Mouse (Mus musculus) thymus, postnatal 36 days (tissue): ENCODE measurements around the gene Pgpep1.

Experiments used
- DNase-seq, 2 experiments: peaks; one replicate each; pipeline ENCODE4 v3.0.0; 2022; ENCODE audit warnings: mixed read lengths in 2 of 2

Pgpep1 gene

DNA sequence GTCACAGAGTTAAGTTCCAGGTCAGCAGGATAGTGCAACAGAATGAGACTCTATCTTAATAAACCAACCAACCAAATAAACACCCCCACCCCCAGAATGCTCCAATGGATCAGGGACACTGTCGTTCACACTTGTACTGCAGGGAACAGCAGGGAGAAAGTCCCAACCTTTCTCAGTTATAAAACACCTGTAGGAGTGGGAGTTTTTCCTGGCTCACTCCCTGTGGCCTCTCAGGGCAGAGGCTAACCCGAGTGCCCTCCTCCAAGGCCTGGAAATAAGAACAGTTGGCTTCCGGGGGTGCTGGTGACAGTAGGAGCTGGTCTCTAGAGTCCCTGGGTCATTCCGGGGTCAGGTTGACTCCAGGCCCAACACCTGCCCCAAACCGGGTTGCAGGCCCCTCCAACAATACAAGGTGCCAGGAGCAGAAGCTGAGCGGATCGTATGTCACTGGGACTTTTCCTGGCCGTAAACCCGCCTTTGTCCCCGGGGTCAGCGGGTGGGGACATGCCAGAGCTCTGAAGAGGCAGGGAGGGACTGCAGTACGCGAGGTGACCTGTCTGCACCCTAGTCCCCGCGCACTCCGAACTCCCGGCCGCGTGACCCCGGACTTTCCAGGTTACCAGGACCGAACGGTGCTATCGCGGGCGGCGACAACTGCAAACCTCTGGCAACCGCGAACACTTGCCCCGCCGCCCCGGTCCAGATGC, 1.1 kb downstream of the Pgpep1 start:
- no peak for DNase-seq

DNA sequence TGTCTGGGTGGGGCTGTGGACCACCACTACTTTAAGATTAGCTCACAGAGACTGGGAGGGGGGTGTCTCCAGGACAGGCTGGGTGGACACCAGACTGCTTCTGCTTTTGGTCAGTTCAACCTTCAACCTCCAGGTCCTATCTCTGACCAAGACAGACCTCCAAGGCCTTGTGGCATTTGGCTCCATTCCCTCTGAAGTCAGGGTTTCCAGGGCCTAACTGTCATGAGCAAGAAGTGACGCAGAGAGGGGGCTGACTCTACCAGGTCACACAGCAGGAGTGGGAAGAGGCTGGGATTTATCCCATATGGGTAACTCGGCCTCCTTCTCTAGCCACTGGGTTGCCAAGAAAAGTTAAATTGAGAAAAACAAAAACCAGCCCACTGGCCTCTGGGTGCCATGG, 2.4 kb downstream of the Pgpep1 start:
- no peak for DNase-seq

DNA sequence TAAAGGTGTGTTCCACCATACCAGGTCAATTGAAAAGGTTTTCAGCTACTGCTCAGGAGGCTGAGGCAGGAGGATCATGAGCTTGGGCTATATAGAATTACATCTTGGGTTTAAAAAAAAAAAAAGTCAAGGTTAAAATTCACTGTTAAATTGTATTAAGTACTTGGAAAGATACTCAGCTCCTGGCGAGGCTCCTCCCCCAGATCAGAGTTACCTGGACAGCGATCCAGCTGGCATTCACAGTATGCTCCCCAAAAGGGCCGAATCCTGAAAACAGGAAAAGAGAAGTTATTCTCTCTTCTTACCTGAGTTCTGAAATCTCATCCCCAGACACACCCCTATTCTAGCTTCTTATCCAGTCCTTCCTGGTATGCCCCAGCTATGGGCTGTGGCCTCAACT, 3.0 kb downstream of the Pgpep1 start:
- DNase-seq, result no peak

DNA sequence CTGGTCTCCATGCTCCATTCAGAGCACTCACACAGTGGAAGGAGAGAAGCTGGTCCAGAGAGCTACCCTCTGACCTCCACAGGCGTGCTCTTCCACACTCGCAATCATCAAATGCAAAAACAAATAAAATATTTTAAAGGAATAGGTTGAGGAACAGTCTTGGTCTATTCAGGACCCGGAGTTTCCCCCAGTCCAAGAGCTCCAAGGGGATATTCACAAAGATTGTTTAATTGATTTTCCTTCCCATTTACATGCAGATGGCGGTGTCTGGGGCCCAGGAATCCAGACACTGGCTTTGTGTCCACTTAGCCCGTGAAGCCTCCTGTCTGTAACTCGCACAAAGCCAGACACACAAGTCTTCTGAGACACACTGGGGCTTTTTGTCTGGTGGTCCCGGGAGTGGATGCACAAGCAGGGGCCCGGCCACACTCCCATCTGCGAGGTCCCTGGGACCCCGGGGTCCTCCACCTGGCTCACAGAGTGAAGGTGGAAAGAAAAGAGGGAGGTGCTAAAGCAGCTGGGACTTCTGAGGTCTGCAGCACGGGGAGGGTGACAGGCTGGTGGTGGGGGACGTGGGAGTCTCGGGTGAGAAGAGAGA, 3.9 kb downstream of the Pgpep1 start:
- no peak for DNase-seq

DNA sequence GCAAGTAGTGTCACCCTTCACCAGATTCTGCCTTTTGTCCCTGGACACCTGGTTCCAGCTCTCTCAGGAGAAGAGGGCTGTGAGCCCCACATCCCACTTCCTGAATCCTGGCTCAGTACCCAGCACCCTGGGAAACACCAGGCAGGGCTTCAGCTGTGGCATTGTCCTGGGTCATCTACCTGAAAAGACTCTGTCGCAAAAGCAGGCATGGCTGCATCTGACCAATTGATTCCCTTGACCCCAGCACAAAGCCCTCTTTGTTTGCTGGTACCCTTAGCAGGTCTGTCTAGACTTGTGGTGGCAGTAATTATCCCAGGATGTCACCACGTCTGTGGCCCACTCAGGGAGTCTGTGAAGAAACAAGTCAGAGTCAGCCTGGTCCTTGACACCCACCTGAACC, 4.7 kb downstream of the Pgpep1 start:
- DNase-seq, result no peak

DNA sequence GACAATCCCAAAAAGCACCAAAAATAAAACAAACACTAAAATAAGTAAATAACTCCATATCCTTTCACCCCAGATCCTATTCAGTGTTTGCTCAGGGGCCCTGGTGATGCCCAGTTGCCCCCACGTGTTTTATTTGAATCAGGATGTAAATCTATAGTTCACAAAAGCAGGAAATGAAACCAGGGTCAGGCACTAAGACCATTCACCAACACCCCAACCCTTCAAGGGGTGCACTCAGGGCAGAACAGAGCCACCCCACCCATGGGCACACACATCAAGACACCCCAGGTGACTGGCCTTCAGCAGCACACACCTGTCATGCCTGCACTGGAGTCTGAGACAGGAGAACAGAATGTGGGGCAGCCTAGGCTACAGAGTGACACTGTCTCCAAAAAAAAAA, 6.1 kb downstream of the Pgpep1 start:
- DNase-seq, result no peak

DNA sequence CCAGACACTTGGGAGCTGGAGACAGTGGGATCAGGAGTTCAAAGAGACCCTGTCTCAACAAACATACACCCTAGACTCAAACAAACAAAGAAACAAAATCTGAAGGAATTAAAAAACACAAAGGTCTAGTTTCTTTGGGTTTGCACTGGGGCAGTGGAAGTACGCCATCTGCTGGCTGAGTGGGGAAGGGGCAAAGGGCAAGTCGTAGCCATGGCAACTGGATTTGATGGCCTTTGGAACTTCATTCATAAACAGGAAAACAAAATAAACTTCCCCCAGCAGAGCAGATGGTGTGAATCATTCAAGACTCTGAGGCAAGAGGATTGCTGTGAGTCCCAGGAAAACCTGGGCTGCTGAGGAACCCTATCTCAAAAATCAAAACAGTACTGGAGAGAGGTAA, 7.0 kb downstream of the Pgpep1 start:
- DNase-seq, result peak; percentile 54 to 58

DNA sequence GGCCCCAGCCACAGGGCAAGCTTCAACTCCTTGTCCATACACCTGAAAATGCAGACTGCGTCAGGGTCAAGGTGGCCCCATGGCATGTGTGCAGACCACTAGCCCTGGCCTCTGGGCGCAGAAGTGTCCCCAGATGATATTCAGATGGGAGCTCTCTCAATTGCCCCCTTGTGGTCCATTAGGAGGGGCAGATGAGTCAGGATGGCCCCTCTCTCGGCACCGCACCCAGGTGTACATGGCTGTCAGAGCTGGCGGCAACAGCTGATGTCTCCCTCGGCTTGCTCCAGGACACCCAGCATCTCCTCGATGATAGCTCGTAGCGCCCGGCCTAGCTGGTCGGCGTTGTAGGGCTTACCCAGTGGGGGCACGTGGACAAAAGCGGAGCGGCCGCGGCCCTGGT, 9.8 kb downstream of the Pgpep1 start:
- DNase-seq, result no peak

DNA sequence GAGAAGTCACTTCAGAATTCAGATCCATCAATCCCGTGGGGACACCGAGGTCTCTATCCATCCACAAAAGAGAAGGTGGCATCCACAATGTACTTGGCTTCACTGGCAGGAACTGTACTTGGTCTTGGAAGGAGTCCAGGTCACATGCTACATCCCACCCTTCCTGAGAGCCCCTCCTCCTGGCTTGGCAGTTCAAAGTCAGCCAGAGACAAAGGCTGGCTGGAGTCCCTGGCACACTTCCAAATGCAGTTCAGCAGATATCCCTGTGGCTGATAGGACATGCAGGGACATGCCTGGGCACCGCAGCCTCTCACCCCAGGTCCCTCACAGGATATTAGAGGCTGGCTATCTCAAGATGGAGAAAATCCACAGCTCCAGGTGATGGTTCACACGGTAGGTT, 10.9 kb downstream of the Pgpep1 start:
- no peak for DNase-seq

DNA sequence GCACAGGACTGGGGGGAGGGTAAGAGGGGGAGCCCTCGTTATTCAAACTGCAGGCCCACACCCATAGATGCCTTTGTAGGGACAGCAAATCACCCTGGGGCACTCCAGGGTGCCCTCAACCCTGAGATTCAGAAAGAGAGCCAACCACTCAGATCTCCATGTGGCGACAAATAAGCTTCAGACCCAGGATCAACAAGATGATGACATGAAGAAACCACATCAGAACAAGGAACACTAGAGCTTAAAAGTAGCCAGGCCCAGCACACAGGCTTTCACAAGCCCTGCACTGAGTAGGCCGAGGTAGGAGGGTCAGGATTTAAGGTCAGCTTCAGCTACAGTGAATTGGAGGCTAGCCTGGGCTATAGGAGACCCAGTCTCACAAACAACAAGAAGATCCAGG, 11.3 kb downstream of the Pgpep1 start:
- DNase-seq, result no peak

DNA sequence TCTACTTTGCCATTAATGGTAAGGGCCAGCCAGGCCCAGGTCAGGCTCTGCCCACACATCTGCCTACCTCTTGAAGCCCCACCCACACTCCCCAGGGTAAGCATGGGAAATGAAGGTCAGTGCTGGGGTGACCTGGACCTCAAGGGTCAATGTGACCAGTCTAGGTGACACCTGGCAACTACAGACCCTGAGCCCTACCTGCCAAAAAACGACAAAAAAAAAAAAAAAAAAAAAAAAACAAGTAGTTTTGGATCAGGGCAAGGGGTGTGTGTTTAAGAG, 12.1 kb downstream of the Pgpep1 start:
- no peak for DNase-seq

DNA sequence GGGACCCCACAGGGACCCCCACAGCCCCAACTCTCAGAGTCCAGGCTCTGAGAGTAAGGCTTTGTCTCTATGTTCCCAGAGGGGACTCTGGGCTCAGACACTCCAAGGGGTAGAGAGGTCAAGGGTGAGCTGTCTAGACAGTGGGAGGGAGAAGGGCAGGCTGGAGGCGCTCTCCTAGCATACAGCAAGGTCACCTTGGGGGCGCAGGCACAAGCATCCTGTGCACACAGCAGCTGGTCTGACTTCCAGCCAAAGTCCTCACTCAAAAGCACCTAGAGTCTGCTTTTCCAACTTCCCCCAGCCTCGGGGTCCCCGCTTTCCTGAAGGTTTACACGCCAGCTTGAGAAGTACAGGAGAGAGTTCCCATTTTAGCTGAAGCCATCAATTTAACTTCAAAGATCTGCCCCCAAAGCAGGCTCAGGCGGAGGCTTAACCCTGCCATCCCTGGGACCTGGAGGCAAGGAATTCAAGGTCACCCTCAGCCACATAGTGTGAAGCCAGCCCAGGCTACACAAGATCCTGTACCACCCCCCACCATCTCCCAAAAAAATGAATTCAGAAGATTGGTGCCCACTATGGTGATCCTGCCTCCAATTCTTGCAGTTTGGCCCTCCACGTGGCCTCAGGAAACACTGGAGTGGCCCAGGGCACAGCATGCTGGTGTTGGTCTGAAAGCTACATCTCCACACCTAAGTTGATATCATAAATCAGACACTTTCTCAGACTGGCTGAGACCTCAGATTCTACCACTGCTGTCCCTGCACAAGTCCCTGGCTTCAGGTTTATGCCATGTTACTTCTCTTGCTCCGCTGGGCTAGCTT, 12.6 kb downstream of the Pgpep1 start:
- DNase-seq, result no peak

DNA sequence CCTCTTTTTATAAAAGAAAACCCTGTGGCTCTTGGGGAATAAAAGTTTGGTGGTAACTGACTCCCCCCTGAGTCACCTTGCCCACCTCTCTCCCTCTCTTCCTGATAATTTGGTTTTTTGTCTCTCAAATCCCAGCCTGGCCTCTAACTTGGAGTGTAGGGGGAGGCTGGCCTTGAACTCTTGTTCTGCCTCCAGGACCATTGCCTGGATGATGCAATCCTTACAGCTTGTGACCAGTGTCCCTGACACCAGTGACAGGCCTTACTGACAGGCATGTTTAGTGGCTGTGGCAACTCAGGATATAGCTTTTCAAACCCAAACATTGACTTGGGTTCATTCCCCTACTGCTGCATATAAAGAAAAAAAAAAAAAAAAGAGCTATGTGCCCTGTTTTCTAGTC, 13.4 kb downstream of the Pgpep1 start:
- no peak for DNase-seq

DNA sequence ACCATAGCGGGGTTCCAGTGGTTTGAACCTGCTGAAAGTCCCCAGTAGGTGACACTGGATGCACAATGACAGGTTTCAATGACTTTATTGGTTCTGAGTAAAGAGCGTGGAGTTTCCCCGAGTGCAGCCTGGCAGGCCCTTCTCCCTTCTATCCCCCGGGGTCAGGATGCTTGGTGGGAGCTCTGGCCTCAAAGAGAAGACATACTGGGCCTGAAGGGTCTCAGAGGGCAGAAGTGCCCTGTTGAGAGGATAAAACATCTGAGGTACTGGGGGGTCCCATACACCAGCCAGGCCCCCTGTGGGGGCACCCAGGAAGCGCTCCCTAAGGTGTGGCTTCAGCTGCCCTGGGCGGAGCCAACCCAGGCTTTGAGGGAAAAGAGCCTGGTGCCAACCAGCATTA, 13.8 kb downstream of the Pgpep1 start:
- DNase-seq, result no peak

DNA sequence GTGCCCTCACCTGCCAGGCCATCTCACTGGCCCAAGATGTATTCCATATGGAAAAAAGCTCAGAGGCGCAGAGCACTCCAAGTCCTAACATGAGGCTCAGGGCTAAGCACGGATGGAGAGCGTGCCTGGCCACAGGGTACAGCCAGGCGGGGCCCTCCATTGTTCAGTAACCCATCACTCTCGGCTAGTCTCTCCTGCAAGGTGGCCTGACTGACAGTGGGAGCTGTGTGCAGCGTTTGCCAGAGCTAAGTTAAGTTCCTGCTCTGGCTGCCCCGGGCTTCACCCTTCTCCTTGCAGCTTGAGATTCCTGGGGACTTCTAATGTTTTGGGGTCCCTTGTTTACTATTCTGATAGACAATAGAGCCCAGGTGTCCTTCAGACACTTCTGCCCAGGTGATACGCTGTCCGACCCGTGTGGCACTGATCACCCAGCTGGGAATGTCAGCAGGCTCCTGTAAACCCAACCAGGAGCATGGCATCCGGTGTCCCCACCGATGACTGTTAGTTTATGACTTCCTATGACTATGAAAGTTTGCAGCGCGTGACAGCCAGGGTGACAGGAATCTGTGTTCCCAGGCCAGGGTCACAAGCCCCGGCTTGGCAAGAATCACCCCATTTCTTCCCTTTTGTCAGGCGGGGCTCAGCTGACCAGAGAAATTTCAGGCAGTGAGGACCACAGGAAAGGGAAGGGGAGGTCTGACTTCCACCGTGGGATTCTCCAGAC, 14.5 kb downstream of the Pgpep1 start:
- no peak for DNase-seq

DNA sequence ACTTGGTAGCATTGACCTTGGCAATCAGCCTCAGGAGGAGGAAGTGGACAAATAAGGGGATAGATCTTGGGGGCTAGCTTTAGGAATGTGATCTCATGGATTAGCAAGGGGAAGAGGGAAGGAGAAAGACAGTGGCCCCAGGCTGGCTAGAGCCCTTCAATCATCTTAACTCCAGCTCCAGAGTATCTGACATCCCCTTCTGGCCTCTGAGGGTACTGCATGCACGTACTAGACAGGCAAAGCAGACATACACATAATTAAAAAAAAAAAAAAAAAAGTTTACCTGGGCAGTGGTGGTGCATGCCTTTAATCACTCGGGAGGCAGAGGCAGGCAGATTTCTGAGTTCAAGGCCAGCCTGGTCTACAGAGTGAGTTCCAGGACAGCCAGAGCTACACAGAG, 16.1 kb downstream of the Pgpep1 start:
- DNase-seq, result no peak

DNA sequence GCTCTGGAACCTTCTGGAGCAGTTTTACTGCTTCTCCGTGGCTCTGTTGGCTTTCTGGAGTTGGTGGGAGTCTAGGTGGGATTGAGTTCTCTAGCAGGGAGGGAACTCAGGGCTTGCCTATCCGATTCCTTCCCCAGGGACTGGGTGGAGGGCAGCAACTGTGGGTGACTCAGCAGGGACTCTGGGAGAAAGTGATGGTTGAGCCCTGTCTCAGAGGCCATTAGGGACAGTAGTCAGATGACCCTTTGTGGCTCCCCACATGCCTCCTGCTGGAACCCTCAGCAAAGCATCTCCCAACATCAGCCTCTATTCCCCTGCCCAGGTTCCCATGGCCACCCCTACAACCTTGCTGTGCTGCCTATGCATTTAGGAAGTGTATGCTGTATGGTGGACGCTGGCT, 17.2 kb downstream of the Pgpep1 start:
- DNase-seq, result no peak

DNA sequence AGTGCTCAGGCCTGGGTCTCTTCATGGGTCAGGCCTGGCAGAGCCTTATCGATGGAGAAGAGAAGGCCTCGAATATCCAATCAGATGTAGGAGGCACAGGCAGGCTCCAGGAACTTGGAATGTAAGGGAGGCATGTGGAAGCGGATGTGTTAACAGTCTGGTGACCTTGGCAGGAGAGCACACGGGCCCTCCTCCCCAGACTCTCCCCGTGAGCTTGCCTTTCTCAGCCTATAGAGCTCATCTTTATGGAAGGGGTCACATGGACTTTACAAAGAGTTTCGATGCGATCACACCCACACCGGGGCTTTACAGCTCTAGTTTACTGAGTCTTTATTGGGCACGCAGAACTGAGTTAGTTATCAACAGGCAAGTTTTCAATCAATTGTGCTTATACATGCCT, 21.4 kb downstream of the Pgpep1 start:
- no peak for DNase-seq

DNA sequence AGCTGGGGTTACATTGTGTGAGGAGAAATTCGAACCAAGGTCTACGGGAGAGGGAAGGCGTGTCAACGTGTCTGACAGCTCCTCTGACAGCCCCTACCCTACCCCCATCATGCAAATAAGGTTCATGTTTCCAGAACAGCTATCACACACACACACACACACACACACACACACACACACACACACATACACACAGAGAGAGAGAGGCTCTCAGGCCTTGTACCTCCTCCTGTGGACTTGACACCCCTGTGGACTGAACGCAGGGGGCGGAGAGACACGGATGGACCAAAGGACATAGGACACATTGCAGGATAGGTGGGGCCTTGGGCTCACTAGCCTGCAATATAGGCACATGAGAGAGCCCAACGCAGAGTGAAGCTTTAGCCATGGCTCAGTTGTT, 23.4 kb downstream of the Pgpep1 start:
- DNase-seq, result no peak

DNA sequence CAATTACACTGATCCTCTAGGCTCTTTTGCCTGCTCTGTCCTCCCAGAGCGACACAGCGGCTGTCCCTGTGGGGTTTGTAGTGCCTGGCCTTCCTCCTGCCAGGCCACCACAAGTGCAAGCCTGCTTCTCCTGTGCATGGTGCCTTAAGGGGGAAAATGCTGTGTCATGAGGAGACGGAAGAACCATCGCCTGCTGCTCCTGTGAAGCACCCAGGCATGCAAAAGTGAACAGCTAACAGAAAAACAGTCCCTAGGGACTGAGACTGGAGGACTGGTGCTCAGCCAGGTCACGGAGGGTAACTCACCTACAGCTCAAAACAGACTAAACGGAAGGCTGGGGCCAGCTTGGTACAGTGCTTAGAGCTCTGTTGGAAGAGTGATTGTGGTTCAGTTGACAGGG, 24.7 kb downstream of the Pgpep1 start:
- DNase-seq, result no peak

DNA sequence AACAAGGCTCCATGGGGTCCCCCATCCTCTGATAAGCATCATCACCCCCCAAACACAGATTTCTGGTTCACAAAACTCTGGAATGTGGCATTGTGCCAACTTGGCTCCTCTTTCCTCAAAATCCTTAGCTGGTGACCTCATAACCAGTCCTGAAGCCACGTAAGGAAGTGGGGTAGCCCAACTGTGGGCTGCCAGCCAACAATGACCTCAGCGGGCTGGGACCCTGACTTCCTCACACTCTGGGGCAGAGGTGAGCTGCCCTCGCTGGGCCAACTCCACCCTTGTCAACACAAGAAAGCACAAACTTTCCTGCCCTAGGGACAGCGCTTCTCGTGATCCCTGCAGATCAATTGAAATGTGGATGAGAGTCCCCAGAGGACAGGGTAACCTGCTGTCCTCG, 26.1 kb downstream of the Pgpep1 start:
- DNase-seq, result no peak

DNA sequence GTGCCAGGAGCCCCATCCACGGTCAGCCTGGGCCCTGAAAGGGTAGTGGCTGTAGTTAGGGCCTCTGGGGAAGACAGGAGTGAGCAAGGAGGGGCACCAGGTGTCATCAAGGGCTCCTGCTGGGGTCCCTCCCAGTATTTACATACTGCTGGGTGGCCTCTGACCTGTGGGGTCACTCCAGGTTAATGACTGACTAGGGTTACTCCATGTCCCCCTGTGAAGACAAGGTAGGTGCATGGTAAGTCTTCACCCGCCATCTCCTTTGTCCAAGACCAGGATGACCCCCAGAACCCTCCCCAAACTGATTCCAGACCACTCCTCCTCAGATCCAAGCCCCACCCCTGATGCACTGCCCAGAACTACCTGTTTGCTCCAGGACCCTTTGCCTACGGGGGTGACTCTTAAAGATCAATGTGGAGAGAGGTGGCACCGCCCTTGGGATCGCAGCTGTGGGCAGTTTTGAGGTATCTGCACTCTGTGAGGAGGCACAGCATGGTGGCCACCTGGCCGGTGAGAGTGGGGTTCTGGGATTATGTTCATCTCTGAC, 27.8 kb downstream of the Pgpep1 start, which contains the start of gene Gdf15:
Gdf15 (minus strand) TSS at position 111 of the 547 bp plus-strand sequence.
- DNase-seq, result no peak

DNA sequence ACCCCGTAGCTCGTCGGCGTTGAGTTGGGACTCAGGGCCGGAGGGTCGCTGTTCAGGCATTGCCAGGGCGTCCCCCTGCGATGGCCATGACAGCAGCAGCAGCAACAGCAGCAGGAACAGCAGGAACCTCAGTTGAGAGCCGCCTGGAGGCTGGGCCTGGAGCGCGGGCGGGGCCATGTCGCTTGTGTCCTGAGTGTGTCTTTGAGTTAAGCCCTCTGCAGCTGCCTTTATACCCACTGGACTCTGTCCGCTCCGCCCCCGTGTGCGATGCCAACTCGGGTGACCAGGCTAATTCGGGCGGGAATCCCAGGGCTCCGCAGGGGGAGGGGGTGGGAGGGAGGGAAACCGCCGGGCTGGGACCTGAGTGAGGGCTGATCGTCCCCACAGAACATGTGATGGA, 28.8 kb downstream of the Pgpep1 start:
- DNase-seq, result no peak
